Mouse (Mus musculus): Measurements from ENCODE around the gene Ak1.
A peak's percentile ranks its signal among the peaks of the same experiment; 100 is the strongest.

The Ak1 gene

GRCm38 (mm10) chr2:32628044-32628550 is 6.5 kb downstream of the Ak1 start:
- no peak for DNase-seq (ENCODE audit: low spot score)

- peak; percentile 63 for DNase-seq (ENCODE audit: low spot score)
Measured at GRCm38 (mm10) chr2:32628729-32629128, 7.2 kb downstream of the Ak1 start.

GRCm38 (mm10) chr2:32629276-32629976 is 7.9 kb downstream of the Ak1 start:
- no peak for DNase-seq (ENCODE audit: low spot score)

GRCm38 (mm10) chr2:32630036-32630435 is 8.5 kb downstream of the Ak1 start:
- no peak for DNase-seq (ENCODE audit: low spot score)

- DNase-seq (ENCODE audit: low spot score), result no peak
Measured at GRCm38 (mm10) chr2:32631046-32631445, 9.5 kb downstream of the Ak1 start.

- DNase-seq (ENCODE audit: low spot score), result peak; percentile 80
Measured at GRCm38 (mm10) chr2:32631737-32632394, 10.3 kb downstream of the Ak1 start.

- no peak for DNase-seq (ENCODE audit: low spot score)
Measured at GRCm38 (mm10) chr2:32633660-32634059, 12.1 kb downstream of the Ak1 start.

GRCm38 (mm10) chr2:32634277-32635105 is 12.9 kb downstream of the Ak1 start:
- no peak for DNase-seq (ENCODE audit: low spot score)

- no peak for DNase-seq (ENCODE audit: low spot score)
Measured at GRCm38 (mm10) chr2:32636617-32637016, 15.1 kb downstream of the Ak1 start.

GRCm38 (mm10) chr2:32637778-32638281 is 16.3 kb downstream of the Ak1 start:
- no peak for DNase-seq (ENCODE audit: low spot score)

- DNase-seq (ENCODE audit: low spot score), result no peak
Measured at GRCm38 (mm10) chr2:32639632-32640031, 18.1 kb downstream of the Ak1 start.

- no peak for DNase-seq (ENCODE audit: low spot score)
Measured at GRCm38 (mm10) chr2:32640550-32641051, 19.0 kb downstream of the Ak1 start.

GRCm38 (mm10) chr2:32641810-32642209 is 20.3 kb downstream of the Ak1 start:
- DNase-seq (ENCODE audit: low spot score), result no peak

GRCm38 (mm10) chr2:32642813-32643212 is 21.3 kb downstream of the Ak1 start:
- no peak for DNase-seq (ENCODE audit: low spot score)

- DNase-seq (ENCODE audit: low spot score), result no peak
Measured at GRCm38 (mm10) chr2:32644083-32644482, 22.5 kb downstream of the Ak1 start.

- no peak for DNase-seq (ENCODE audit: low spot score)
Measured at GRCm38 (mm10) chr2:32644799-32645475, 23.4 kb downstream of the Ak1 start.

GRCm38 (mm10) chr2:32645647-32646046 is 24.1 kb downstream of the Ak1 start:
- DNase-seq (ENCODE audit: low spot score), result no peak

GRCm38 (mm10) chr2:32646379-32647056 is 25.0 kb downstream of the Ak1 start, which contains the start of gene Eng:
Gene Eng, plus strand, starts transcription at chr2:32646595.
- DNase-seq (ENCODE audit: low spot score), result no peak

GRCm38 (mm10) chr2:32647366-32647765 is 25.8 kb downstream of the Ak1 start:
- no peak for DNase-seq (ENCODE audit: low spot score)

- DNase-seq (ENCODE audit: low spot score), result no peak
Measured at GRCm38 (mm10) chr2:32653764-32654163, 32.2 kb downstream of the Ak1 start.

Data from ovary, postnatal 14 days (tissue).